Mouse (Mus musculus): ENCODE data around the gene Gm11114. TPM values are rescaled to one million over a fixed set of nuclear protein-coding genes. Genes with fewer than 3 reads are reported as not detected.
A peak's percentile ranks its signal among the peaks of the same experiment; 100 is the strongest.

The Gm11114 gene
- polyA plus RNA-seq (2015; fragmentation: Nextera tagmentation; extraction: Ambion mirVana) = not detected in 2 replicates

DNA sequence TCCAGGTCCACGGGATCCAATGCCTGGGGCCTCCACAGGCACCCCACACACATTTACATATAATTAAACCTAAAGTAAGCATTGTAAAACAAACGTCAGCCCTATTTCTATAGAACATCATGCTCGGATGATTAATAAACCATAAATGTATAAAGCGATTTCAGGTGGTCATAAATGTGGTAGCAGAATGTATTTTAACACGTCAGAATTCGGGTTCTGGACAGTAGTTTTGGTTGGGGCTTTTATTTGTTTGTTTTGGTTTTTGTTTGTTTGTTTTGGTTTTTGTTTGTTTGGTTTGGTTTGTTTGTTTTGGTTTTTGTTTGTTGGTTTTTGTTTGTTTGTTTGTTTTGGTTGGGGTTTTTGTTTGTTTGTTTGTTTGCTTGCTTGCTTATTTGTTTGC lies at the start of gene Gm11114:
Gm11114 (plus strand) TSS at position 301 of the 400 bp plus-strand sequence.
- WGBS (ENCODE audit: insufficient replicate concordance) = 60% methylated on average over 6 of the region's 6 CpGs
- ATAC-seq (ENCODE audit: insufficient read depth) = no peak
- Histone ChIP-seq H3K9me3 (replicated peaks) (no peaks in the 10 kb centered on the region), H3K4me1 (replicated peaks) (no peaks in the 10 kb centered on the region), H3K4me3 (replicated peaks) (no peak within 1 kb of the TSS), H3K36me3 (replicated peaks) (no peaks in the 10 kb centered on the region), H3K9ac (no peak within 1 kb of the TSS), H3K27ac (replicated peaks) (no peak within 1 kb of the TSS), H3K4me2 (no peak within 1 kb of the TSS), H3K27me3 (no peaks in the 10 kb centered on the region)

GRCm38 (mm10) chr9:85266847-85267246 lies 45.7 kb upstream of the Gm11114 start:
- no peak overlapping the region for H3K27ac ChIP-seq (replicated peaks)

GRCm38 (mm10) chr9:85274114-85274513 lies 38.5 kb upstream of the Gm11114 start:
- no peak overlapping the region for H3K9ac ChIP-seq
- no peak overlapping the region for H3K27ac ChIP-seq (replicated peaks)
- H3K4me3 ChIP-seq (replicated peaks) = no peak overlapping the region
- no peaks in the 10 kb centered on the region for H3K9me3 ChIP-seq (replicated peaks)
- no peaks in the 10 kb centered on the region for H3K36me3 ChIP-seq (replicated peaks)
- 52% methylated on average over 2 of the region's 2 CpGs for WGBS (ENCODE audit: insufficient replicate concordance)
- no peaks in the 10 kb centered on the region for H3K4me1 ChIP-seq (replicated peaks)
- ATAC-seq (ENCODE audit: insufficient read depth) = no peak
- H3K27me3 ChIP-seq = no peaks in the 10 kb centered on the region
- H3K4me2 ChIP-seq = no peak overlapping the region

More at GRCm38 (mm10) chr9:85266847-85267246, 45.7 kb upstream of the Gm11114 start:
- Histone ChIP-seq H3K4me3 (replicated peaks) (no peak overlapping the region), H3K27me3 (no peaks in the 10 kb centered on the region), H3K9me3 (replicated peaks) (no peaks in the 10 kb centered on the region), H3K9ac (no peak overlapping the region), H3K4me2 (no peak overlapping the region), H3K36me3 (replicated peaks) (no peaks in the 10 kb centered on the region), H3K4me1 (replicated peaks) (no peaks in the 10 kb centered on the region)
- peak; percentile 64 for ATAC-seq (ENCODE audit: insufficient read depth)
- WGBS (ENCODE audit: insufficient replicate concordance) = 56% methylated on average over 5 of the region's 5 CpGs

GRCm38 (mm10) chr9:85302849-85303248 lies 9.7 kb upstream of the Gm11114 start:
- Histone ChIP-seq H3K36me3 (replicated peaks) (no peaks in the 10 kb centered on the region), H3K4me3 (replicated peaks) (no peak overlapping the region), H3K27ac (replicated peaks) (no peak overlapping the region), H3K9me3 (replicated peaks) (no peaks in the 10 kb centered on the region), H3K9ac (no peak overlapping the region), H3K27me3 (no peaks in the 10 kb centered on the region), H3K4me1 (replicated peaks) (no peaks in the 10 kb centered on the region), H3K4me2 (no peak overlapping the region)
- WGBS (ENCODE audit: insufficient replicate concordance) = 49% methylated on average over 4 of the region's 4 CpGs
- no peak for ATAC-seq (ENCODE audit: insufficient read depth)

DNA sequence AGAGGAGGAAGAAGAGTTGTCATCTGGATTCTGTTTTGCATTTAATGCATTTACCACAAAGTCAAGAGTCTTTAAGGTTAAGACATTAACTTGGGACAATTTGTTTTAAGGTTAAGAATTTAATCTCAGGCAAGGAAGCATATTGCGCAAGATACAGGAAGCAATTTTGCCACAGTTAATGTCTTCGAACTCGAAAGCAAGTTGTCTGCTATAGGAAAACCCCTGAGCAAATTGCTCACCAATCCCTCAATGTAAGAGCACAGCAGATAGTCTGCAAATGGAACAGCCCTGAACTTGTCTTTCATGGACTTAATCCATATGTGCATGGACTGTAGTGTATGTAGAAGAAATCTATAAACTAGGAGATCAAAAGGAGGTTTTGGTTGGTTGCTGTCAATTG lies 9.2 kb upstream of the Gm11114 start:
- no peak overlapping the region for H3K9ac ChIP-seq
- 38% methylated on average over 3 of the region's 3 CpGs for WGBS (ENCODE audit: insufficient replicate concordance)
- no peaks in the 10 kb centered on the region for H3K36me3 ChIP-seq (replicated peaks)
- no peaks in the 10 kb centered on the region for H3K9me3 ChIP-seq (replicated peaks)
- no peak for ATAC-seq (ENCODE audit: insufficient read depth)
- H3K4me1 ChIP-seq (replicated peaks) = no peaks in the 10 kb centered on the region
- H3K4me3 ChIP-seq (replicated peaks) = no peak overlapping the region
- no peak overlapping the region for H3K4me2 ChIP-seq
- no peaks in the 10 kb centered on the region for H3K27me3 ChIP-seq
- no peak overlapping the region for H3K27ac ChIP-seq (replicated peaks)

DNA sequence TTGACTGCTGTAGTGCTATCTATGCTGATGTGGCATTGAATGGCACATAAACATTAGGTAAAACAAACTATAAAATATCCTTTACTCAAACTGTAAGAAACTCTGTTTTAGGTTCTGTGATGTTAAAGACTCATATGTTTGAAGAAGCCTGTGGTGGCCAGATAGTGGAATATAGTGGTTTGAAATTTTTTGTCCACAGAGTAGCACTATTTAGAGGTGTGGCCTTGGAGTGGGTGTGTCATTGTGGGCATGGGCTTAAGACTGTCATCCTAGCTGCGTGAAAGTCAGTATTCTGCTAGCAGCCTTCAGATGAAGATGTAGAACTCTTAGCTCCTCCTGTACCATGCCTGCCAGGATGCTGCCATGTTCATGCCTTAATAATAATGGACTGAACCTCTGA lies 3.5 kb downstream of the Gm11114 start:
- Histone ChIP-seq H3K27me3 (no peaks in the 10 kb centered on the region), H3K27ac (replicated peaks) (no peak overlapping the region), H3K9me3 (replicated peaks) (no peaks in the 10 kb centered on the region), H3K4me2 (no peak overlapping the region), H3K9ac (no peak overlapping the region), H3K4me3 (replicated peaks) (no peak overlapping the region), H3K36me3 (replicated peaks) (no peaks in the 10 kb centered on the region), H3K4me1 (replicated peaks) (no peaks in the 10 kb centered on the region)
- ATAC-seq (ENCODE audit: insufficient read depth) = no peak
- WGBS (ENCODE audit: insufficient replicate concordance) = 24% methylated on average over 1 of the region's 1 CpGs

DNA sequence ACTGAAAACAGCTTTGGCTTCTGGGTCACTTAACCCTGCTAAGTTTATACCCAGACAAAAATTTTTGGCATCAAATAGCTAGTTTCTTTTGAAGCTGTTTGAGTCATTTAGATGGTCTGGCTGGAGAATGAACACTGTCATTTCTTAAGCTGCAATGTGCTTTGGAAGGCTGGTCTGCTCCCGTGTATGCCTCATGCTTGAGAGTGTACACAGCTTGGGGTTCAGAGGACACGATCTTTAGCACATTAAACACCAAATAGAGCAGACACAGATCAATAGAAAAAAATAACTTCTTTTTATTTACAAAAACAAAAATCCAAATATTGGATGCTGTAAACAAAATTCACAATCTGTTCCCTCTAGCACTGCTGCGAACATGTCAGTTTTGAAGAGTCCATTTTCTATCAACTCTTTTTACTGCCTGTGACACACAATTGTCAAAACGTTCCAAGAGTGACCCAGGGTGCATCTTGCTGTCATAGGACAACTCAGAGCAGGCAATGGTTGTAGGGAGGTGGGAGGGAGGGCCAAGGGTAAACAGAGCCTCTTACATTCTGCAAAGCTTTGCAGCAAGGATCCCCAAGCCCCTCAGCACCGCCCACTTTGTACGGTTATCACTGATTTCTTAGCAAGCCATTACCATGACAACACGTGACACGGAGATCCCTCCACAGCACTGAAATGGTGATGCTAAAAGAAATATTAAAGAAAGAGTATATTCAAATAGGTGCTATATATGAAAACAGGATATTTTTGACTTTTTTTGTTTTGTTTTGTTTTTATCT lies 7.8 kb downstream of the Gm11114 start:
- no peaks in the 10 kb centered on the region for H3K9me3 ChIP-seq (replicated peaks)
- 53% methylated on average over 8 of the region's 8 CpGs for WGBS (ENCODE audit: insufficient replicate concordance)
- H3K4me1 ChIP-seq (replicated peaks) = no peaks in the 10 kb centered on the region; the same call in 1 of the 2 replicates
- H3K27ac ChIP-seq (replicated peaks) = no peak overlapping the region
- no peak overlapping the region for H3K4me3 ChIP-seq (replicated peaks)
- H3K9ac ChIP-seq = no peak overlapping the region
- 0 out of 2 replicates have a peak, but pooled peaks cover 5% of the 10 kb centered on the region for H3K36me3 ChIP-seq (replicated peaks)
- no peaks in the 10 kb centered on the region for H3K27me3 ChIP-seq
- no peak overlapping the region for H3K4me2 ChIP-seq
- ATAC-seq (ENCODE audit: insufficient read depth) = no peak

GRCm38 (mm10) chr9:85324158-85324875 lies 11.7 kb downstream of the Gm11114 start:
- Histone ChIP-seq H3K4me2 (peak overlapping the region; percentile 78), H3K36me3 (replicated peaks) (0 out of 2 replicates have a peak, but pooled peaks cover 5% of the 10 kb centered on the region), H3K9me3 (replicated peaks) (no peaks in the 10 kb centered on the region), H3K27ac (replicated peaks) (no peak overlapping the region), H3K4me3 (replicated peaks) (peak overlapping the region; percentile 69), H3K4me1 (replicated peaks) (peaks cover 20% of the 10 kb centered on the region), H3K27me3 (peaks cover 15% of the 10 kb centered on the region), H3K9ac (peak overlapping the region; percentile 33; the same call in 1 of the 2 replicates)
- ATAC-seq (ENCODE audit: insufficient read depth) = no peak
- WGBS (ENCODE audit: insufficient replicate concordance) = 40% methylated on average over 11 of the region's 11 CpGs

GRCm38 (mm10) chr9:85325201-85325868 lies 12.8 kb downstream of the Gm11114 start:
- peaks cover 15% of the 10 kb centered on the region for H3K27me3 ChIP-seq
- ATAC-seq (ENCODE audit: insufficient read depth) = no peak
- peaks cover 20% of the 10 kb centered on the region for H3K4me1 ChIP-seq (replicated peaks)
- H3K9me3 ChIP-seq (replicated peaks) = no peaks in the 10 kb centered on the region
- 0 out of 2 replicates have a peak, but pooled peaks cover 5% of the 10 kb centered on the region for H3K36me3 ChIP-seq (replicated peaks)
- no peak overlapping the region; the same call in 1 of the 2 replicates for H3K9ac ChIP-seq
- peak overlapping the region; percentile 76; the same call in 1 of the 2 replicates for H3K27ac ChIP-seq (replicated peaks)
- peak overlapping the region; percentile 78 for H3K4me2 ChIP-seq
- 25% methylated on average over 17 of the region's 17 CpGs for WGBS (ENCODE audit: insufficient replicate concordance)
- peak overlapping the region; percentile 69 for H3K4me3 ChIP-seq (replicated peaks)

DNA sequence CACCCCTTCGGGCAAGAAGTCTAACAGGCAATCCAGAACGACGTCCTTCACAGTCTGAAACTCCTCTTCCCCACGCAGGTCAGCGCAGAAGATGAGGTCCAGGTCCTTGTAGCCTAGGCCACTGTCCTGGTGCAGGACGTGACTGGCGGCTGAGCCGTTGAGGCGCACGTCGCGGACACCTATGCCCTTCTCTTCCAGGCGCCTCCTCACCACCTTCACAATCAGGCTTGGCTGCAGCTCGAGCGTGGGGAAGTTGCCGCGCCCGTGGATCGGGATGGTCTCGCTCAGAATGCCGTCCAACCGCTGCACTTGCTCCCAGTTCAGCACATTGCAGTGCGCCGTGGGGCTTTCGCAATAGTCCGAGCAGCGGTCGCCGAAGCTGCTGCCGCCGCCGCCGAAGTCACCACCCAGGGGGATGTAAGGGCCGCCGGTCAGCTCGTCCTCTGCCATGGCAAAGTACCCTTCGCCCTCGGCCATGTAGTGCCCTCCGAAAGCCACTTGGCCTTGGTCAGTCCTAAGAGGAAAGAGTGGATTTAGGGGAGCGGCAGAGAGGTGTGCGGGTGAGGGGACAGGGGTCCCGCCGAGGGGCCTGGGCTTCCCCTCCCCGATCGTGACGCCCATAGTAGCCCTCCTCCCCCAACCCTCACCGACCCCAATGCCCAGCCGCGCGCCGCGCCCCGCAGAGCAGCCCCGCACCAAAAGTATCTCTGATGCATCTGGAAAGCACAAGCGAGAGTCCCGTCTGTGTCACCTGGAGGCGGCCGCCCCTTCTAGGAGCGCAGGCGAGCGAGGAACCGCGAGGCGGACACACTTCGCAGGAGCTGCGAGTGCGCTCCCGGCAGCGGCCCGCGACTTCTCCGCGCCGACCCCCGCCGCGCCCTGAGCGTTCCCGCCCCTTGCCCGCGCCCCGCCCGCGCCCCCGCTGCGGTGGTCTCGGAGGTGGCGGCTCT lies 14.0 kb downstream of the Gm11114 start:
- peaks cover 15% of the 10 kb centered on the region for H3K27me3 ChIP-seq
- H3K4me1 ChIP-seq (replicated peaks) = peaks cover 20% of the 10 kb centered on the region
- H3K9me3 ChIP-seq (replicated peaks) = no peaks in the 10 kb centered on the region
- peak overlapping the region; percentile 69 for H3K4me3 ChIP-seq (replicated peaks)
- H3K36me3 ChIP-seq (replicated peaks) = 0 out of 2 replicates have a peak, but pooled peaks cover 5% of the 10 kb centered on the region
- peak overlapping the region; percentile 76 for H3K27ac ChIP-seq (replicated peaks)
- under 1% methylated on average over 88 of the region's 88 CpGs for WGBS (ENCODE audit: insufficient replicate concordance)
- H3K9ac ChIP-seq = peak overlapping the region; percentile 63
- peak overlapping the region; percentile 78 for H3K4me2 ChIP-seq
- ATAC-seq (ENCODE audit: insufficient read depth) = peak; percentile 46; the same call in 1 of the 2 replicates
